Mouse (Mus musculus) CH12.LX (cell line): Measurements from ENCODE around the gene Thap8.

Experiments
- CHD2 ChIP-seq: IDR thresholded peaks from 2 replicates; pipeline ENCODE4 v1.6.1; 2011; ENCODE audit warnings: low read length, improper control_type of control experiment
- CTCF ChIP-seq, 2 experiments: IDR thresholded peaks in 1 of 2; conservative IDR thresholded peaks in 1 of 2; 2 replicates each; pipeline ENCODE4 v1.5.1; 2011 to 2012; ENCODE audit warnings: low read depth in 2 of 2, low read length in 2 of 2, improper control_type of control experiment in 1 of 2, inconsistent platforms in 1 of 2, mild to moderate bottlenecking in 1 of 2, moderate library complexity in 1 of 2
- KAT2A ChIP-seq: IDR thresholded peaks from 2 replicates; pipeline ENCODE4 v1.6.1; 2012; ENCODE audit warnings: low read length, improper control_type of control experiment, inconsistent platforms; ENCODE audit not compliant: insufficient replicate concordance
- MAFK ChIP-seq: IDR thresholded peaks from 2 replicates; pipeline ENCODE4 v1.6.1; 2011; ENCODE audit warnings: low read length, improper control_type of control experiment; ENCODE audit not compliant: insufficient replicate concordance
- MAX ChIP-seq: IDR thresholded peaks from 2 replicates; pipeline ENCODE4 v1.6.1; 2011; ENCODE audit warnings: low read length, improper control_type of control experiment
- POLR2A ChIP-seq: IDR thresholded peaks from 2 replicates; pipeline ENCODE4 v1.6.1; 2011; ENCODE audit warnings: low read depth, mild to moderate bottlenecking, improper control_type of control experiment, low read length
- POLR2AphosphoS2 ChIP-seq: IDR thresholded peaks from 2 replicates; pipeline ENCODE4 v1.6.1; 2011; ENCODE audit warnings: low read depth, low read length, improper control_type of control experiment
- RCOR1 ChIP-seq: conservative IDR thresholded peaks from 2 replicates; pipeline ENCODE4 v1.6.1; 2012; ENCODE audit warnings: low read depth, mild to moderate bottlenecking, inconsistent platforms, low read length, improper control_type of control experiment
- SMC3 ChIP-seq: IDR thresholded peaks from 2 replicates; pipeline ENCODE4 v1.6.1; 2011; ENCODE audit warnings: low read depth, low read length, improper control_type of control experiment
- TCF12 ChIP-seq: IDR thresholded peaks from 2 replicates; pipeline ENCODE4 v1.6.1; 2014; ENCODE audit warnings: low read depth, mild to moderate bottlenecking, inconsistent platforms, low read length, improper control_type of control experiment
- ZKSCAN1 ChIP-seq: IDR thresholded peaks from 2 replicates; pipeline ENCODE4 v1.6.1; 2012; ENCODE audit warnings: low read depth, inconsistent platforms, low read length, improper control_type of control experiment, borderline replicate concordance

DNA sequence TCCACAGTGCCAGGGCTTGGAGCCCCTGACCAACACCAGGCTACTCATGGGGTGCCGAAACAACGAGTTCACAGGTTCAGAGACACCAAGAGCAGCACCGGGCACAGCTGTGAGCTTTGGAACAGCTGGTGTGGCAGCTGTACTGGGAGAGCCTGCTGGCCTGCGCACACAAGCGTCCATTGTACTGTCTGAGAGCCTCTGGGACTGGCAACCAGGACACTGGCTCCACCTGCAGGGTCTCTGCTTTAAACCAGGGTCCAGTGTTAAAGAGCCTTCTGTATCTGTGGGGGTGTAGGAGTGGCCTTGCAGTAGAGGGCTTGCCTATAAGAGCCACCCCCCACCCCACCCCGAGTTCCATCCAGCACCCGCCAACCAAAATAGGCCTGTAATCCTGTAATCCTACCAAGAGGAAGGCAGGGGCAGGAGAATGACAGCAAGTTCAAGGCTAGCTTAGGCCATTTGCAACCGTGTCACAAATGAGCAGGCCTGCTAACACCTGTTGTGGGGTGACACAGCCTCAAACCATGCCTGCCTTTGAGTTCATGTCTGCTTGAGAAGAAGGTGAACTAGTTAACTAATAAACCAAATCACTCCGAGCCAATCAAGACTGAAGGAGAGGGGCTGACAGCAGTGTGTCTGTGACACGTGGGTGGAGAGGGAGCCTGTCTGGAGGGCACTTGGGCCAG, 10.0 kb downstream of the Thap8 start:
- no peak for TF ChIP-seq POLR2A
- no peak for TF ChIP-seq ZKSCAN1
- TF ChIP-seq CHD2 = no peak
- TF ChIP-seq MAFK = no peak
- TF ChIP-seq POLR2AphosphoS2 = no peak
- no peak for TF ChIP-seq TCF12
- TF ChIP-seq CTCF (conservative IDR thresholded peaks at IDR 0.05 in 1 of 2, IDR thresholded peaks at IDR 0.05 in 1 of 2; ENCODE audit: low read depth in 2 of 2, low read length in 2 of 2) = no peak; a peak in 1 of 4 replicates
- no peak for TF ChIP-seq MAX
- no peak for TF ChIP-seq KAT2A
- TF ChIP-seq RCOR1 = no peak
- no peak for TF ChIP-seq SMC3
